Mouse (Mus musculus) hematopoietic multipotent progenitor cell, adult 10-12 weeks (in vitro differentiated cells): ENCODE data around the gene Ppm1d. TPM values are rescaled to one million over a fixed set of nuclear protein-coding genes. Genes with fewer than 3 reads are reported as not detected.

Source experiments
- polyA plus RNA-seq: library from polyadenylated mRNA; stranded (reverse); fragments of >175 nt; gene quantifications from 2 replicates; pipeline ENCODE4 v1.2.3, GENCODE M21; 2012; ENCODE audit warnings: low replicate concordance

The Ppm1d gene
- 13.1 and 14.6 TPM in 2 replicates for polyA plus RNA-seq

DNA sequence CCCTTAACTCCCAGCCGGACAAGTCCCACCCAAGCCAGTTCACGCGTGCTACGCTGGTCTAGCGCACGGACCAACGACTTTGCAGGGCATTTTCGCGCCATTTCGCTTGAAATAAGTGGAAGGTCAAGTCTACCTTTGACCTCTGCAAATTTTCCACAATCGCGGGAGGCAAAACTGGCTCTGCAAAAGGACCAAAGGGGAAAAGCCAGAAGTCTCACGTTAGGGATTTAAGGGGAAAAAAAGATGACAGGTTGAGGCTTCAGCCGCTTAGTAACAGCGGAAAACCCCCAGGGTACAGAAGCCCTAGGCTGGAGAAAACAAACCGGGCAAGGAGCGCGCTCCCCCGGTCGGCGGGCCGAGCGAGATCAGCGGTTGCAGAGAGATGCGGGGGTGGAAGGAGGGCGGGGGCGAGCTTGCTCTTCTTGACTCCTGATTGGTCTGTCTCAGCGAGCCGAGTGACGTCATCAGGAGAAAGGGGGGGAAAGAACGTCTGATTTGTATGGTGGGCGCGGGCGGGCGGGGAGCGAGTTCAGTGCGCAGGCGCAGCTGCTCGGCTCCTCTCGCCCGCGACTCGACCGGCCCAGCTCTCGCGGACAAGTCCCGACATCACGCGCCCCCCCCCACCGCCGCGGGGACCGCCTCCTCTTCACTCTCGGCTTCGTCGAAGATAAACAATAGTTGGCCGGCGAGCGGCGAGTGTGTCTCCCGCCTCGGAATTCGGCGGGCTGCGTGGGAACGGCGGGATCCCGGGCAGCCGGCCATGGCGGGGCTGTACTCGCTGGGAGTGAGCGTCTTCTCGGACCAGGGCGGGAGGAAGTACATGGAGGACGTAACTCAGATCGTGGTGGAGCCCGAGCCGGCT is at the start of gene Ppm1d:
Gene Ppm1d, plus strand, starts transcription at position 532 of the 862 bp plus-strand sequence.

DNA sequence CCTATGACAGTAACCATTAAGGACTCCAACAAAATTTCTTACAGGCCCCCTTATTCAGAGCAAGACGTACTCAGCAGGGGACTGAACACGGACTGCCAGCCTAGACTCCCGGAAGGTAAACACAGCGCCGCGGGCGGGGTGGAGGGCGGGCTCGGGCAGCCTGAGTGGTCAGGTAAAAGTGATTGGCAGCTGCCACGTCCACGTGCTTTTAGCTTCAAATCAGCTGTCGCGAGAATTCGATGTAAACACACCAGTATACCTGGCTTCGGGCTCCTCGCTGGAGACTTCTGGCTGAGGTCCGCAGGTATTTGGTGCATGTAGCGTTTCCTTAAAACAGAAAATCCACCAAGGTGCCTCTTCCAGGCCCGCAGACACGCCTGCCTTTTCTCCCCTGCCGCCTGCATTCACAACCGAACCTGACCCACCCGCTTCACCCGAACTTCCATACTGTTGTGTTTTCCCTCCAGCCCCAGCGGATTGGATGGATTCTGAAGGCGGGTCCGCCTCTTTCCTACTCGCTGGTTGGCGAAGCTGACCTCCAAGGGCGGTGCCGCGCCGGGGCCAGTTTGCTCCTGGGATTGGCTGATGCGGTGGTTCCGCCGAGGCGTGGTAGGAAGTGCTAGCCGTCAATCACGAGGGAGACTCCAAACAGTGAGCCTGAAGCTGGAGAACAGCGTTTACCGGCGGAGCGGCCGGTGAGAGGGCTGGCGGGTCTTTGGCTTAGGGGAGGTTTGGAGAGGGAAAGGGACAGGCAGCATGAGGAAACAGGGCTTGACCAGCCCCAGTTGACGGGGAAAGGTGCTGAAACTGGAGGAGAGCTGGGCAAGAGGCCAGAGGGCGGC is 41.7 kb downstream of the Ppm1d start, which contains the start of gene Bcas3:
Gene Bcas3, plus strand, starts transcription at position 629 of the 842 bp plus-strand sequence.

Other genes starting within 250 kb of the Ppm1d start
- gene Usp32, start 171.1 kb upstream of the Ppm1d start, polyA plus RNA-seq = 12.4 and 18.2 TPM in 2 replicates
- gene 1700125H20Rik, start 140.8 kb upstream of the Ppm1d start, polyA plus RNA-seq = not detected in 2 replicates
- 3.3 and 6.0 TPM in 2 replicates for gene Appbp2, start 76.1 kb upstream of the Ppm1d start, polyA plus RNA-seq
- 98.0 and 213 TPM in 2 replicates for gene Bcas3, start 41.9 kb downstream of the Ppm1d start, polyA plus RNA-seq